Mouse (Mus musculus) kidney, adult 10 weeks (tissue): Measurements from ENCODE around the gene Gm8882. TPM values are rescaled to one million over a fixed set of nuclear protein-coding genes. Genes with fewer than 3 reads are reported as not detected.

Source experiments
- polyA plus RNA-seq: library from polyadenylated mRNA; stranded (reverse); fragments of 350-450 nt; fragmentation: Illumina TruSeq; extraction: RNeasy Lipid Tissue Mini Kit (QIAGEN cat#74804); gene quantifications from one replicate; pipeline ENCODE4 v1.2.3, GENCODE M21; 2014; ENCODE audit warnings: low read depth, low replicate concordance

The Gm8882 gene
- not detected for polyA plus RNA-seq

DNA sequence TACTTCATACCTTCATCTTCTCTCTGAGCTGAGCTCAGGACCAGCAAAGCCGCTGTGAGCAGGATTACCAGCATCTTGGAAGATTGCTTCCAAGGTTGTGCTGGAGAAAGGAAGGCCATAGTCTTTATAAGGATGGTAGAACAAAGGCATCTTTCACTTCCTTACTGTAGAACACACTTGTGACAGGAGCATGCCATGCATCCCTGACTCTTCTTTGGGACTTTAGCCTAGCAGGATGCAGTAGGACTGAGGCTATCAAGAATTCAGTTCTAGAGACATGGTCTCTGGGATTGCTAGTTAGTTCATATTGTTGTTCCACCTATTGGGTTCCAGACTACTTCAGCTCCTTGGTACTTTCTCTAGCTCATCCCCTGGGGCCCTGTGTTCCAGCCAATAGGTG is at the start of gene Gm8882:
Gene Gm8882 (minus strand): TSS at position 101 of the 400 bp plus-strand sequence.

DNA sequence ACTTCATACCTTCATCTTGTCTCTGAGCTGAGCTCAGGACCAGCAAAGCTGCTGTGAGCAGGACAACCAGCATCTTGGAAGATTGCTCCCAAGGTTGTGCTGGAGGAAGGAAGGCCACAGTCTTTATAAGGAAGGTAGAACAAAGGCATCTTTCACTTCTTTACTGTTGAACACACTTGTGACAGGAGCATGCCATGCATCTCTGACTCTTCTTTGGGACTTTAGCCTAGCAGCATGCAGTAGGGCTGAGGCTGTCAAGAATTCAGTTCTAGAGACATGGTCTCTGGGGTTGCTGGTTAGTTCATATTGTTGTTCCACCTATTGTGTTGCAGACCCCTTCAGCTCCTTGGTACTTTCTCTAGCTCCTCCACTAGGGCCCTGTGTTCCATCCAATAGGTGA is 49.3 kb downstream of the Gm8882 start, which contains the start of gene Prpmp5:
Gene Prpmp5 (minus strand): TSS at position 101 of the 400 bp plus-strand sequence.

Other genes with a start within 250 kb of the Gm8882 start
- not detected for gene Prb1, start 153.6 kb downstream of the Gm8882 start, polyA plus RNA-seq
- gene Prpmp5, start 49.4 kb downstream of the Gm8882 start, polyA plus RNA-seq: not detected
- not detected for gene Prh1, start 205.7 kb upstream of the Gm8882 start, polyA plus RNA-seq
- not detected for gene Prp2, start 231.8 kb upstream of the Gm8882 start, polyA plus RNA-seq